Mouse (Mus musculus) adrenal gland, adult (tissue): ENCODE measurements at regions not wholly inside any gene's neighbourhood (a gene's known extent, or its start where the extent isn't known, plus 50 kb on each side); places are given as distances from the start of the nearest gene placed in this dataset.
"Not testable (repeated sequence)": the region's sequence is repeated elsewhere in the genome, so short reads cannot be mapped to it uniquely, and the experiment has no call there.

Source experiments
- DNase-seq, 2 experiments: peaks; one replicate each; pipeline ENCODE4 v3.0.0; 2022 to 2023; ENCODE audit warnings: low spot score in 1 of 2; ENCODE audit not compliant: inconsistent age in 2 of 2

GRCm38 (mm10) chrX:162359767-162360545 lies 200.4 kb upstream of the Nhs start:
- DNase-seq: no peak

- DNase-seq: peak in 1 of 2 experiments; percentile 20
Observed at GRCm38 (mm10) chrX:162348341-162348740, 188.8 kb upstream of the Nhs start.

- no peak for DNase-seq
Observed at GRCm38 (mm10) chrX:162347886-162348285, 188.4 kb upstream of the Nhs start.

GRCm38 (mm10) chrX:162345497-162346143 lies 186.1 kb upstream of the Nhs start:
- DNase-seq: peak; percentile 42 to 51

GRCm38 (mm10) chrX:162332121-162332520 lies 172.6 kb upstream of the Nhs start:
- no peak for DNase-seq

GRCm38 (mm10) chrX:162307646-162308045 lies 148.1 kb upstream of the Nhs start:
- DNase-seq: no peak

GRCm38 (mm10) chrX:162304145-162304544 lies 144.6 kb upstream of the Nhs start:
- DNase-seq: no peak

- no peak for DNase-seq
Observed at GRCm38 (mm10) chrX:162302788-162303187, 143.3 kb upstream of the Nhs start.

GRCm38 (mm10) chrX:162291234-162291633 lies 131.7 kb upstream of the Nhs start:
- no peak for DNase-seq

GRCm38 (mm10) chrX:162286155-162286554 lies 126.6 kb upstream of the Nhs start:
- not testable (repeated sequence) for DNase-seq

- DNase-seq: no peak
Observed at GRCm38 (mm10) chrX:162284252-162284651, 124.7 kb upstream of the Nhs start.

GRCm38 (mm10) chrX:162282690-162283089 lies 123.2 kb upstream of the Nhs start:
- no peak for DNase-seq

- peak; percentile 46 to 87 for DNase-seq
Observed at GRCm38 (mm10) chrX:162278834-162279708, 119.5 kb upstream of the Nhs start.

GRCm38 (mm10) chrX:162274581-162274980 lies 115.1 kb upstream of the Nhs start:
- DNase-seq: no peak

GRCm38 (mm10) chrX:162271189-162271588 lies 111.7 kb upstream of the Nhs start:
- no peak for DNase-seq

- DNase-seq: no peak
Observed at GRCm38 (mm10) chrX:162268918-162269317, 109.4 kb upstream of the Nhs start.

- DNase-seq: no peak
Observed at GRCm38 (mm10) chrX:162268112-162268511, 108.6 kb upstream of the Nhs start.

GRCm38 (mm10) chrX:162267679-162268078 lies 108.1 kb upstream of the Nhs start:
- peak; percentile 63 to 74 for DNase-seq

GRCm38 (mm10) chrX:162266769-162267168 lies 107.2 kb upstream of the Nhs start:
- peak in 1 of 2 experiments; percentile 9 for DNase-seq

- DNase-seq: no peak
Observed at GRCm38 (mm10) chrX:162257398-162257797, 97.9 kb upstream of the Nhs start.

- DNase-seq: no peak
Observed at GRCm38 (mm10) chrX:162255873-162256272, 96.3 kb upstream of the Nhs start.
